Mouse (Mus musculus): Measurements from ENCODE around the gene Sept12.

Sept12 gene

DNA sequence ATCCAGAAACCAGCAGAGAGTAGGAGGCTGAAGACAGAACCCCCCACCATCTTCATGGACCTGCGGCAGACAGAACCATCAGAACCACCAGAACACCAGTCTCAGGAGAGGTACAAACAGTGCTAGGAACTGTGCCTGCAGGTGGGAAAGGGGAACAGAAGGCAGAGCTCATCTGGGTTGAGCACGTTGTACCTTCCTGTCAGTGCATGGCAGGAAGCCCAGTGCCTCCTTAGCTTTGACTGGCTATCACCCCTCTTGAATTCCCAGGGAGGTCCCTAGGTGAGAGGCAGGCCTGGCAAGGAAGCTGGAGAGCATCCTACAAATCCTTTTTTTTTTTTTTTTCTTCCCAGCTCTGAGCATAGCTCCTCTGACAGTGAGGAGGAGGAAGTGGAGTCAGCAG is 21.5 kb downstream of the Sept12 start:
- DNase-seq (ENCODE audit: low spot score in 2 of 2) = peak; percentile 39 to 51

DNA sequence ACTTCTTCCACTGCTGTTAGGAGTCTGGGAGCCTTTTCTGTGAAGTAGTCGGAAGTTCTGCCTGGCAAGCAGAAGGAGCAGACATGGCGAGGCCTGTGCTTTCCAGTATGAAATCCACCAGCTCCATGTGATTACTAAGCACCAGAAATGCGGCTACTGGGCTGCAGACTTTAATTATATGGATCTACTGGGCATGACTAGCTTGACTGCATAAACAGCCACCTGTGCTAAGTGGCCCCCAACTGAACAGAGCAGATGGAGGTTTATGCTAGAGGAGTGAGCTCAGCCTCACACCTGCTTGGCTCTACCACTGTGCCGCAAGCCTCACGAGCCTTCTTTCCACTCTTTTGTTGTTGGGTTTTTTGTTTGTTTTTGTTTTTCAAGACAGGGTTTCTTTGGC is 23.1 kb downstream of the Sept12 start:
- DNase-seq (ENCODE audit: low spot score in 2 of 2) = no peak

DNA sequence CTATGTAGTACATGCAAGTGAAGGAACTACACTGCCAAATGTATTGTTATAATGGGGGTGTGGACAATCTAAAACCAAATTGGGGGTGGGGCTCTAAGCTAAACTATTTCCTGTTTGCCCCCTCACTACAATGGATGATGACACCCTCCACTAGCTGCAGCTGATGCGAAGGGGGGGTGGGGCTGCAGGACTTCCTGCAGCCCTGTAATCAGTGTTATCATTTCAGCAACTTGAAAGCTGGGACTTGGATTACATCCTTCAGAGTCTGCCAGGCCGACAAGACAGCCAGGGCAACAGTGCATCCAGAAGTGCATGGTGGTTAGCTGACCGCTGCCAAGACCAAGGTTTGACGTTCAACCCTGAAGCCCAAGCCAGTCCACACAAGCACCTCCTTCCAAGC is 26.0 kb downstream of the Sept12 start:
- no peak for DNase-seq (ENCODE audit: low spot score in 2 of 2)

DNA sequence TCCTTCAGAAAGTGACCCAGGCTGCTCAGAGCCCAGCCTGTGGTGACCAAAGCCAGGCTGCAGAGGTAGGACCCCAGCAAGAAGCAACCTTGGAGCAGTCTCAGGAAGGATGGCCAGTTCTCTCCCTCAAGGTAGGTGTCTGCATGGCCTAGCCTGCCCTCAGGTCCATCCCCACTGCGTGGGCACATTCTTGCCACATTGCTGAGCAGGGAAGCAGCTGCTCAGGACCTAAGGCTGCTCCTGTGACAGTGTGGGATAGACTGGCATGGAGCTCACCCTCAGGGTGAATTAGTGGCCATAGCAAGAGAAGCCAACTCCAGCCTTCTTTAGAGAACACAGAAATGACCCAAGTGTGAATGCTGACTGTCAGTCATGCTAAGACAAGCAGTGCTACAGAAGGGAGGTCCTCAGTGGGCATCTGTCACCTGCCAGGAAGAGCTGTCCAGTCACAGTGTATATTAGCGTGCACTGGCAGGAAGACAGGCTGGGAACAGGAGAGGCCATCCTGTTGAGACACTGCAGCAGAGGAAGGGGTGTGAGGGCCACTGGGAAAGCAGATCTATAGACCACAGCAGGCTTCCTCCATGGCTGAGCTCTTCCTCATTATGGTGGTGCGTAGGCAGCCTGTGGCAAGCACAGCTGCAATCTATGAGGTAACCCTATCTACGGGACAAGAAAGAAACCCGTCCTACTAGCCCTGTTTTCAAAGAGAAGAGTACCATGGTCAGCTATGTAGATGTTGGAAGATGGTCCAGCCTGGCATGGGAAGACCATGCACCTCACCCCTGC is 28.4 kb downstream of the Sept12 start:
- DNase-seq (ENCODE audit: low spot score in 2 of 2) = no peak

DNA sequence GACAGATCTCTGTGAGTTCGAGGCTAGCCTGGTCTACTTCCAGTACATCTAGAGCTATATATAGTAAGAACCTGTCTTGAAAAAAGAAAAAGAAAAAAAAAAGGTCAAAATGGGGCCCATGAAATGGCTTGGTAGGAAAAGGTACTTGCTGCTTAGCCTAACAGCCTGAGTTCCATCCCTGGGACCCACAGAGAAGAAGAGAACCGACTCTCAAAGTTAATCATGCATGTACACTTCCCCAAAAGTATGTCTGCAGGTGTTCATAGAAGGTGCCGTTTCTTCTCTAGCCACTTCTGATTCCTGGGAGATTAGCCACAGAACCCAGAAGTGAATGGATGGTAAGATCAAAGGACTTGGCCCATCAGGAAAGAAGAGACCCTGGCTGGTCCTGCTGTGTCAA is 29.2 kb downstream of the Sept12 start:
- DNase-seq (ENCODE audit: low spot score in 2 of 2) = no peak

DNA sequence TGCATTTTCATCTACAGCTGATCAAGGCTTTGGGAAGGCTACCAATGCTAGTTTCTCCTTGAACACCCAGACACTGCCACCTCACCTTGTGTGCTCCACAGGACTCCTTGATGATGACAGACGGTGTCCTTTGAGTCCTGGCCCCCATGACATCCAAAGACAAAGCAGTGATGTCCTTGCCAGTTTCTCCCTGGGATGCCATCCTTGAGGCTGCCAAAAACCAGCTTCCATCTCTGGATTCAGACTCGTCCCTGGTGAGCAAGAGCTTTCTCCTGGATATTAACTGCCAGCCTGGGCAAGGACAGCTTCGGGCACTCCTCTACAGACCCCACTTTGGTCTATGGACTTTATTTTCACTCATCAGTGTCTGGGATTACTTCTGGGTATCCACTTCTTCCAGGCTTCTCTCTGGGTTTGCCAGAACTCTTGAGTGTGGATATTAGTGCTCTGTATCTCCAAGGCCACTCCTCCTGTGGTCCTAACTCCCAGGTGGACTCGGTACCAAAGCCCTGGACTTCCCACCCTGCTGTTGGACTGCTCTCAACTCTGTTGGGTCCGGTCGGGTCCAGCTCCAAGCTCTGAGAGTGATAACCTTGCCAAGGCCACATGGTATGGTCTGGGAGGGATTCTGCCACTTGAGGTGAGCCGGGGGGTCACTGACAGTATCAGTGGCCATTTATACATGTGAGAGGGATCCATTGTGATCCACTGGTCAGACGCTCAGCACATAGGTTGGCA is 32.1 kb downstream of the Sept12 start:
- DNase-seq (ENCODE audit: low spot score in 2 of 2) = no peak

DNA sequence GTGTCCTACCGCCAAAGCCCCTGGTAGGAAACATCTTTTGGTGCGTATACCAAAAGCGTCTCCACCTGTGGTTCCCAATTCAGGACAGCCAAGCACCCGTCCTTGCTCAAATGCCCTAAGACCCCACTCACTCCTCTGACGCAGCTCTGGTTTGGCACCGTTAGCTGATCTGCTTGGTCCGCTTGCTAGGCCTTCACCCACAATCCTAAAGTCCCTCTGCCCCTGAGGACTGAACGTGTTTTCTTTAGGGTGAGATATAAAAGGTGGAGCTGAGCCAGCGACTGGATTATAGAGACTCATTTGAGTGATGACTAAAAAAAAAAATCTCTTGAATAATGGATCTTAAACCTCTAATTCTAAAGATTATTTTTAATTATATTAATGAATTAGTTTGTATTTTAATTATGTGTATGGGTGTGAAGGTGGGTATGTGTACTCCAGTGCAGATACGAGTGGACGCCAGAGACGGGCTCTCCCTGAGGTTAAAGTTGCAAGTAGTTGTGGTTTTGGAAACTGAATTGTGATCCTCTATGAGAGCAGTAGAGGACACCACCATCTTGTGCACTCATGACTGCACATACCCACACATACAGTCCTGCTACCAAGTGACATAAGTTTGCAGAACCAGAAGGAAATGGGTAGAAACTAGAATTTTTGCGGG is 32.8 kb downstream of the Sept12 start:
- DNase-seq (ENCODE audit: low spot score in 2 of 2) = no peak

DNA sequence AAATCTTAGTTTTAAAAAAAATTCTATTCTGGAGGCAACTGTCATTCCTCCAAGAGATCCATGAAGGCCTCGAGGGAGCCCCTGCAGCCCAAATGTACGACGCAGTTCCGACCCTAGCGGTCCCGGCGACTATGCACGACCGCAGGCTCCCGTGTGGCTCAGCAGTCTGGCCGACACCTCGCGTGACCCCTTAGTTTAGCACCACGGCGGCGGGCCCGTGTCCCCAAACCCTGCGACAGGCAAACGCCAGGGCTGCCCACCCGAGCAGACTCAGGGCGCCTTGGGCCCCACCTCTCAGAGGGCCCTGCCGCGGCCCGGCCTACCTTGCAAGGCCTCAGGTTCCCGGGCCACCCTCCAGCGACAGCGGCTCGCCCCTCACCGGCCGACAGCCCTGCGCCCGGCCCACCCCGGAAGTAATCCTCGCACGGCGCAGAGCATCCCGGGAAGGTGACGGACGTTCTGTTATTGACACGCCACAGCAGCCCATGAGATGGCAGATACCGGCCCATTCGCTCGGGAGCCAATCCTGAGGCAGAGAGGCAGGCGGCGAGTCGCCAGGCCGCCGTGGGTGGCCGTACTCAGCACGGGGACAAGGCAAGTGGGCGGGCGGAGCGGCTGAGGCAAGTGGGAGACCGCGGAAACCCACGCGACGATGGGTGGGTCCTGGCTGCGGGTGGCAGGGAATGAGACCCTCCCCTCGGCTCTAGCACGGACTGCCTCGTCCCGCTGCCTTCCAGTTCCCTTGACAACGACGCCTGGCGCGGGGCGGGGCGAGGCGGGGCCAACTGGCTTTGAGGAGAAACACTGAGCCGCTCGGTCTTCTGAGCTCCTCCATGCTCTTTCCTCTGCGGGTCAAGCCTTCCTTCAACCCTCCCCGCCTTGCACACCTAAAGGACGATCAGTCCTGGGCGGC is 33.6 kb downstream of the Sept12 start, which contains the start of gene Anks3:
TSS of gene Anks3 (minus strand) at position 409 of the 913 bp plus-strand sequence.
- peak; percentile 99 to 100 for DNase-seq (ENCODE audit: low spot score in 2 of 2)

DNA sequence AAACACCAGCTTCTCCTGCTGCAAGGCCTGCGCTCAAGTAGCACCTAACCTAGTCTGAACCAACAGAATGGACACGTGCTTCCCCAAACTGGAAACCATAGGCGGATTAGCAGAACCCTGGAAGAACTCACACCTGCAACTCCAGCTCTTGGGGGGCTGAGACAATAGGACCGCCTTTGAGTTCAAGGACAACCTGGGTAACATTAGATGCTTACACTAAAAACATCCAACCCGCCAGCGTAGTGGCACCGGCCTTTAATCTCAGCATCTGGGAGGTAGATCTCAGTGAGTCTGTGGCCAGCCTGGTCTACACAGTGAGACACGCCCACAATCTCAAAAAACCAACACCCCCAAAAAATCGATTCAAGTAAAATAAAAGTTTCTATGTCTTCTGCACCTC is 34.3 kb downstream of the Sept12 start:
- no peak for DNase-seq (ENCODE audit: low spot score in 2 of 2)

DNA sequence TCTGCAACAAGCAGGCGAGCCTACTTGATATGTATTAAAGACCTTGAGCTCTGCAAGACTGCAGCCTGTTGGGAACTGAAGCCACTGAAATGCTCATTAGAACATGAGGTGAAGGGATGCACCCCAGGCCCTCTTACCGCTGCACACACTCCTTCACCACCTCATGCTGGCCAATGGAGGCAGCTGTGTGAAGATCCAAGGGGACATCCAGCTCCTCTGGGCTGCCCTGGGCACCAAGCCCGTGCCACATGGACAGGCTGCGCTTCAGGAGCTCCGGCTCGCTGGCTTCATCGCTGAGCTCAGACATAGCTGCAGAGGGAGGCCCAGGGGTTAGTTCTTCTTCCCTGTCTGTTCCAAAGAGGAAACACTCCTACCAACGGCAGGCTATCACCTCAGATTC is 37.4 kb downstream of the Sept12 start:
- DNase-seq (ENCODE audit: low spot score in 2 of 2) = no peak

DNA sequence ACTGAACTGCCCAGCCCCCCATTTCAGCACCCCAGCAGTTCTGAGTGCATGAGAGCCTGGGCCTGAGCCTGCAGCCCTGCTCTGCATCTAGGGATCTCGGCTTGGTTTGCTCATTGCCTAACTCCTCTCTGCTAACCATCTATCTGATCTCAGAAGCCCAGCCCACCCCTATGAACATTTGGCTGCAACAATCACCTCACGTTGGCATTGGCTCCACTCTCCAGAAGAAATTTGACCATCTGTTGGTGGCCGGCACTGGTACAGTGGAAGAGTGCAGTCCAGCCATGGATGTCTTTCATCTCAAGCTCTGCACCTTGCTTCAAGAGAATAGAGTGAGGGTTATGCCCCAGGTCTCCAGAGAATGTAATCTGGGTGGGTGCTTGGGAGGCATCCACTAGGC is 40.2 kb downstream of the Sept12 start:
- DNase-seq (ENCODE audit: low spot score in 2 of 2) = no peak

DNA sequence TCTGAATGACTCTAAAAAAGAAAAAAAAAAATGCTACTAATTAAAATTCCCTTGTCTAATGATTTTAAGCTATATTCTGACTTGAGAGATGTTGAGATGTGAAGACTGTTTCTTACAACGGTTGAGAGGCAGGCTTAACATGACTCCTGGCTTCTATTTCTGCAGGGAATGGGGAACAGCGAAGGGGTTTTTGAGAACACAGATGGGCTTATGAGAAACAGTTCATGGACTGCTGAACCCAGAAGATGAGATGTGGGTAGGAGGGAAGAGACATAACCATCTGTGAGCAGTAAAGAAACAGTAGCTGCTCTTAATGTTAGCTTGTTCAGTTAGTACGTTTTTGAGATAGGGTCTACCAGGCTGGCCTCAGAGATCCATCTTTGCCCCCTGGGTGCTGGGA is 41.0 kb downstream of the Sept12 start:
- no peak for DNase-seq (ENCODE audit: low spot score in 2 of 2)

DNA sequence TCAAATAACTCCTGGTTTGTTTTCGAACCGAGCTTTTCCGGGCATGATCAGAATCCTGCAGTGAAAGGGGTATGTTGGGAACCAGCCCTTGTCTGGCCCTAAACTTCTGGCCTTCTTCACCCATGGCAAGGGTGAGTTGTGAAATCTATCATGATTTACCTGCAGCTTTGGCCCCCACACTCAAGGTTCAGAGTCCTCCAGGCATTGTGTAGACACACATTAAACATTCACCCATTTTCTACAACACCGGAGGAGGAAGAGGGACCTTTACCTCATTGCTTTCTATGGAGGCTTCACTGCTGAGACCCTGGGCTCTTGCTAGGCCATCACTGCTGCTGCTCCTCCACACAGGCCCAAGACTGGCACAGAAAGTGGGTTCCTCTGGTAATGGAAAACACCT is 50.3 kb downstream of the Sept12 start:
- no peak for DNase-seq (ENCODE audit: low spot score in 2 of 2)

DNA sequence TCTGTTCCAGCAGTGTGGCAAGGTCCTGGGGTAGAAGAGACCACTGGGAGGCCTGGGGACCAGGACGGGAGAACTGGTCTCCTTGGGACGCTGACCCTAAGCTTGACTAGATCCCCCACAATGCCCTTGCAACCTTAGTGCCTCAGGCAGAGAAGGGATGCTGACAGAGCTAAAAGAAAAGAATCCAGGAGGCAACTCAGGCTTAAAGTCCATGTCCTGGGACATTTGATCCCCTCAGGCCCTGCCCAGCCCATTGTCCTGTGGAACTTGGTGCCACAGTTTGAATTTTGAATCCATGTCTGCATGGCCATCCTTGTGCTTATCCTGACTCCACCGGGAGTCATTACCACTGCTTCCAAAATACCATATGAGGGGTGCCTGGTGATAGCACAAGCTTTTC is 51.5 kb downstream of the Sept12 start:
- DNase-seq (ENCODE audit: low spot score in 2 of 2) = no peak

DNA sequence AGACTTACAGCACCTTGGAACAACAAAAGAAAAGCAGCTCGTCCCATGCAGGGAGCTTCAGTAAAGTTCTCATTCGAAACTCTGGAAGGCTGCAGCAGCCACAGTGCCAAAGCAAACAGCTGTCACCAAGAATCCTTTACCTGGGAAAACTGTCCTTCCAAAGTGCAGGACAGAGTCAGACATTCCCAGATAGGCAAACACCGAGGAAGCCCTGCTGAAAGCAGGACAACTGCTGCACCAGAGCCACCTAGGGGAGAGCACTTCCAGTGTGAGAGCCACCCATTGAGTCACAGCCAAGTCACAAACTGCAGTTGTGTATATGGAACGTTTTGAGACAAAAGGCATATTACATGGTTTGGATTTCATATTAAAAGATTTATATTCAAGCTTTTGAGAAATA is 52.2 kb downstream of the Sept12 start:
- DNase-seq (ENCODE audit: low spot score in 2 of 2) = no peak

DNA sequence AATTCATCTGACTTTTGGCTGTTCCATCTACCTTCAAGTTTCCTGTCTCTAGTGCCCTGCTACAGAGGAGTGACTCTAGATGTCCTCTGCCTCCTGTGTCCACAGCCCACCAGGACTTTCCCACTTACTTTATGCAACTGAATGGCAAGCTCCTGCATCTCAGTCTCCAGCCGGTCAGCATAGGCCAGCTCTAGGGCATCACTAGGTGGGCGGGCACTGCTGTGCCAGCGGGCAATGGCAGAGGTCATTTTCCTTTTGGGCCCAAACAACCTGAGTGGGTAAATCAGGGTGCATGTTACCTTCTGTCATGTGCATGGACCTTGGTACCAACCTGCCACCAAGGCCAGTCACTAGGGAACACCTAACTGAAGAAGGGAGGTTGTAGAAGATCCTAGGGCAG is 54.2 kb downstream of the Sept12 start:
- no peak for DNase-seq (ENCODE audit: low spot score in 2 of 2)

DNA sequence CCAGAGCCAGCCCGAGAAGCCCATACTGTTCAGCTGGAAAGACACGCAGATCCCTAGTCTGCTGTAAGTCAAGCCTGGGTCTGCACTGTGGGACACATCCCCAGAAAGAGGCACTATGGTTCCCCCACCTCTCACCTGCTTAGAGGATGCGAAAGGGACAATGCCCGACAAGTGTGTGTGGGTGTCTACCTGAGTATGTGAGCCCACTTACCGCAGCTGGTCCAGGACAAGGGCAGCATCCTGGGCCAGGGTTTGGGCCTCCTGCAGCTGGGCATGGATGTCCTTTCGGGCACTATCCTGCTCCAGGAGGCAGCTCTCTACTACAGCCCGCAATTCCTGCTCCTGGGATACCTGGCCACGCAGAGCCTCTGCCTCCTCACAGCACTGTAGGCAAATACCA is 54.8 kb downstream of the Sept12 start:
- no peak for DNase-seq (ENCODE audit: low spot score in 2 of 2)

DNA sequence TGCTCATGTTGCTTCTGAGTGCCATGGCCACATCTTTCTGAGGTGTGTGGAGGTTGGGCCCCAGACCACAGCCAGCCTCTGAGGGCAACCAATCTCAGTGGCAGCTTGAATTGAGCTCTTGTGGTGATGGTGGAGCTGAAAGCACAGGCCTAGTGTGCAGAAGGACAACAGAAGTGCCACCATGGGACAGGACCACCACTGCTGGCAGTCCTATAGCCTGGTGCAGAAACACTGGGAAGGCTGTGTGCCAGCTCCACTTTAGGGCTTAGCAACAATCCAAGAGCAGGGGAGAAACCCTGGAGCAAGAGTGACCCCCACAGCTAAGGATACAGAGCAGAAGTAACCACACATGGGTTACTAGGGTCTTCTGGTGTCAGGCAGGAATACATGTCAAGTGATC is 56.6 kb downstream of the Sept12 start:
- DNase-seq (ENCODE audit: low spot score in 2 of 2) = no peak

DNA sequence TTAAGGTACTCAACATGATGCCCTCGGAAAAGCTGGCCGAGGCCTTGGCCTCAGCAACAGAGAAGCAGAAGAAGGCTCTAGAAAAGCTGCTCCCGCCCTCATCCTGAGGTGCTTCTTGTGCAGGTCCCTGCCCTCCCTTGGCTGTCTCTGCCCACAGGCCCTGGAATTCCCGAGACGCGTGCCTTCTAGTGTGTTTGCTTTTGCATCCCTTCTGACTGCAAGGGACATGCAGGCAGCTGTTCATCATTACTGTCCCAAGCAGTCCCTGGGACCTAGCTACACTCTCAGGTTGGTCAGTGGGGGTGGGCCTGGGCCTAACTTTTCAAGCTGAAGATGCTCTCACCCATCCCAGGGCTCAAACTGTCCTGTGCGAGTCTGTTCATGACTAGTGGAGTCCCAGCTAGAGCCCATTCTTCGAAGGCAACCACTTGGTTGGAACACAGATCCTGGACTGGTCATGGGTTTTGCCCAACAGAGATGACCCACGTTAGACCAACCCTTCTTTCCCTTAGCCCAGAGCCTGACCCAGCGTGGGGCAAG is 57.3 kb downstream of the Sept12 start:
- no peak for DNase-seq (ENCODE audit: low spot score in 2 of 2)

DNA sequence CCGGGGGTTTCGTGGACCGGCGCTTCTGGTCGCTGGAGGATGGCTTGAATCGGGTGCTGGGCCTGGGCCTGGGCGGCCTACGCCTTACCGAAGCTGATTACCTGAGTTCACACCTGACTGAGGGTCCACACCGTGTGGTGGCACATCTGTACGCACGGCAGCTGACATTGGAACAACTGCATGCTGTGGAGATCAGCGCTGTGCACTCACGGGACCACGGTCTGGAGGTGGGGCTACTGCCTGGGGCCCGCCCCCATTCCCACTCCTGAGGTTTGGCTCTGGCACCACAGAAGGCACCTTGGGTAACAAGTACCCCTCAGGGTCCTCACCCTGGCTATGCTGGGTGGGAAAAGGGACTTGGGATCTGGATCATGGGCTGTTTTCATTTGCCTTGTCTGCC is 58.2 kb downstream of the Sept12 start:
- DNase-seq (ENCODE audit: low spot score in 2 of 2) = peak in 1 of 2 experiments; percentile 47

DNA sequence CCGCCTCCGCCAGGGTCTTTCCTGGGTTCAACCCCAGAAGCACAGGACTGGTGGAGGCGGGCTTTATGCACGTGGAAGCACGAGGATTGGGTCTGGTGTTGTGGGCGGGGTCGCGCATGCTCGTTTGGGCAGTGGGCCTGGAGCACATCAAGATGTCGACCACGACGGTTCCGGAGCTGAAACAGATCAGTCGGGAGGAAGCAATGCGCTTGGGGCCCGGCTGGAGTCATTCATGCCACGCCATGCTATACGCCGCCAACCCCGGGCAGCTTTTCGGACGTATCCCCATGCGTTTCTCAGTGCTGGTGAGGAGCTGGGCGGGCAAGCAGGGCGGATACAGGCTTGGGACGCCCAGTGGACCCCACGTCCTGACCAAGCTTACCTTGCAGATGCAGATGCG is 58.7 kb downstream of the Sept12 start:
- peak; percentile 94 to 95 for DNase-seq (ENCODE audit: low spot score in 2 of 2)

Data from frontal cortex, postnatal 36 days (tissue).